In the genomic region with DNA sequence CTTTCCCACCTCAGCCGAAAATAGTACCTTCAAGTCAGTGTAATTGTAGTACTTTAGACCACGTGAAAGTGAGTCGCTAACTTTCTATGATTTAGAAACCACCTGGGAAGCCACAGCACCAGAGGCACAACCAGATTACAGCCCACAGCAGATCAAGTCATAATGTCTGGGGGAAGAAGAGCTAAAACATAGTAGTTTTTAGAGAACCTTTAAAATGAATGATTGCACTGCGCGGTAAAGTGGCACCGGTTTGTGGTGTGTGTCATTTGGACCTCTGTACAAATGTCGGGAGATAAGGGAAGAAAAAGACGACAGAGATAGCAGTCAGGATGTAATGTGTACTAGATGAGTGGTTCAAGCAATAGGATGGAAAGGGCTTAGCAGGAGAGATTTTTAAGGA, we compare ENCODE assay signal across 8 mouse cellular contexts. TPM values are rescaled to one million over a fixed set of nuclear protein-coding genes. Genes with fewer than 3 reads are reported as not detected.
DNase-seq lines count a peak whose midpoint lies in the region; ATAC-seq lines count a peak whose summit lies in the region.

No protein-coding gene starts in this region.

- no peaks in the 10 kb centered on the region for H3K4me1 ChIP-seq in lung, embryonic 16.5 days (replicated peaks; ENCODE audit: control insufficient read depth, insufficient read depth, low read length)
- H3K4me1 ChIP-seq in limb, embryonic 15.5 days = 0 out of 2 replicates have a peak, but pooled peaks cover 4% of the 10 kb centered on the region
- 0 out of 2 replicates have a peak, but pooled peaks cover 3% of the 10 kb centered on the region for H3K4me1 ChIP-seq in stomach, embryonic 14.5 days (ENCODE audit: control insufficient read depth, insufficient read depth, low read length)

- peak overlapping the region; percentile 48 for H3K27ac ChIP-seq in lung, embryonic 16.5 days (ENCODE audit: low read length)
- H3K27ac ChIP-seq in limb, embryonic 15.5 days = no peak overlapping the region
- no peak overlapping the region; the same call in 1 of the 2 replicates for H3K27ac ChIP-seq in stomach, embryonic 14.5 days (ENCODE audit: low read length)

- 10% methylated on average over 8 of the region's 8 CpGs for WGBS in lung, embryonic 16.5 days
- WGBS in limb, embryonic 15.5 days = 8% methylated on average over 8 of the region's 8 CpGs
- WGBS in stomach, embryonic 14.5 days = 5% methylated on average over 8 of the region's 8 CpGs

- peak overlapping the region; percentile 67 for H3K9ac ChIP-seq in lung, embryonic 16.5 days (ENCODE audit: low read length)
- peak overlapping the region; percentile 39 for H3K9ac ChIP-seq in limb, embryonic 15.5 days
- H3K9ac ChIP-seq in stomach, embryonic 14.5 days (replicated peaks; ENCODE audit: low read depth, low read length) = peak overlapping the region; percentile 25; the same call in 1 of the 2 replicates

- peak overlapping the region; percentile 81 for H3K4me2 ChIP-seq in lung, embryonic 16.5 days (ENCODE audit: low read depth, low read length)
- peak overlapping the region; percentile 49 for H3K4me2 ChIP-seq in limb, embryonic 15.5 days
- peak overlapping the region; percentile 62 for H3K4me2 ChIP-seq in stomach, embryonic 14.5 days (replicated peaks; ENCODE audit: low read depth, low read length)

- H3K27me3 ChIP-seq in lung, embryonic 16.5 days (ENCODE audit: control insufficient read depth, insufficient read depth, low read depth, low read length) = no peaks in the 10 kb centered on the region
- H3K27me3 ChIP-seq in limb, embryonic 15.5 days = no peaks in the 10 kb centered on the region
- H3K27me3 ChIP-seq in stomach, embryonic 14.5 days (ENCODE audit: control insufficient read depth, insufficient read depth, low read length) = no peaks in the 10 kb centered on the region

- peak overlapping the region; percentile 69 for H3K4me3 ChIP-seq in lung, embryonic 16.5 days (ENCODE audit: low read length)
- H3K4me3 ChIP-seq in limb, embryonic 15.5 days = peak overlapping the region; percentile 58
- H3K4me3 ChIP-seq in stomach, embryonic 14.5 days (ENCODE audit: low read depth, low read length) = peak overlapping the region; percentile 48

- H3K36me3 ChIP-seq in lung, embryonic 16.5 days (ENCODE audit: control insufficient read depth, insufficient read depth, low read length) = peaks cover 6% of the 10 kb centered on the region; the same call in 1 of the 2 replicates
- H3K36me3 ChIP-seq in limb, embryonic 15.5 days = peaks cover 7% of the 10 kb centered on the region; the same call in 1 of the 2 replicates
- no peaks in the 10 kb centered on the region; the same call in 1 of the 2 replicates for H3K36me3 ChIP-seq in stomach, embryonic 14.5 days (ENCODE audit: control insufficient read depth, insufficient read depth, low read length)

- ATAC-seq in lung, embryonic 16.5 days (ENCODE audit: low read depth) = no peak; the same call in 1 of the 2 replicates
- 0 out of 2 replicates have a peak, but pooled peaks have one; percentile 7 for ATAC-seq in erythroid progenitor cell, adult 5-6 weeks (replicated peaks; ENCODE audit: low FRiP score, poor library complexity, severe bottlenecking)
- no peak for ATAC-seq in limb, embryonic 15.5 days (ENCODE audit: insufficient number of reproducible peaks, low FRiP score, low TSS enrichment, low read depth)
- ATAC-seq in stomach, embryonic 14.5 days (ENCODE audit: insufficient number of reproducible peaks, insufficient read depth, low FRiP score, low read depth) = peak; percentile 8; the same call in 1 of the 2 replicates

- no peak for DNase-seq in lung, adult 18-20 months
- no peak for DNase-seq in urinary bladder, adult 2 months (ENCODE audit: low spot score)
- no peak for DNase-seq in spleen, adult 12 weeks (ENCODE audit: low spot score)
- DNase-seq in kidney, postnatal 36 days = no peak

- H3K9me3 ChIP-seq in lung, embryonic 16.5 days (ENCODE audit: control insufficient read depth, low read length) = no peaks in the 10 kb centered on the region
- H3K9me3 ChIP-seq in limb, embryonic 15.5 days = no peaks in the 10 kb centered on the region
- no peaks in the 10 kb centered on the region for H3K9me3 ChIP-seq in stomach, embryonic 14.5 days (ENCODE audit: control insufficient read depth, low read depth, low read length)

RNA-seq across cellular contexts. Expression of gene Pbdc1, which starts 0.5 kb away (rescaled TPM):
- polyA plus RNA-seq in lung, embryonic 16.5 days (2015; fragmentation: Nextera tagmentation; extraction: Ambion mirVana) = 56.1 and 56.5 TPM in 2 replicates
- 13.7 and 17.6 TPM in 2 replicates for total RNA-seq in erythroid progenitor cell, adult 5-6 weeks (2015; ENCODE audit: low replicate concordance)
- 17.3 and 21.6 TPM in 2 replicates for total RNA-seq in erythroid progenitor cell, adult 5-6 weeks (2017; ENCODE audit: low replicate concordance)
- polyA plus RNA-seq in limb, embryonic 15.5 days (2015; fragmentation: Nextera tagmentation; extraction: Ambion mirVana) = 61.0 and 63.3 TPM in 2 replicates
- 52.7 and 72.2 TPM in 2 replicates for polyA plus RNA-seq in stomach, embryonic 14.5 days (2014; fragmentation: Nextera tagmentation; extraction: Ambion mirVana)
- 11.8 and 12.5 TPM in 2 replicates for polyA plus RNA-seq in urinary bladder, adult 2 months (2012; rRNA removed)

RNA-seq across cellular contexts. Expression of gene Magee1, which starts 40.1 kb away (rescaled TPM):
- polyA plus RNA-seq in lung, embryonic 16.5 days (2015; fragmentation: Nextera tagmentation; extraction: Ambion mirVana) = 15.3 and 15.5 TPM in 2 replicates
- 0.42 TPM in 1 of 2 replicates, not detected in the other for total RNA-seq in erythroid progenitor cell, adult 5-6 weeks (2015; ENCODE audit: low replicate concordance)
- 0.77 TPM in 1 of 2 replicates, not detected in the other for total RNA-seq in erythroid progenitor cell, adult 5-6 weeks (2017; ENCODE audit: low replicate concordance)
- 24.7 and 25.9 TPM in 2 replicates for polyA plus RNA-seq in limb, embryonic 15.5 days (2015; fragmentation: Nextera tagmentation; extraction: Ambion mirVana)
- 14.6 and 16.2 TPM in 2 replicates for polyA plus RNA-seq in stomach, embryonic 14.5 days (2014; fragmentation: Nextera tagmentation; extraction: Ambion mirVana)
- 9.8 and 10.7 TPM in 2 replicates for polyA plus RNA-seq in urinary bladder, adult 2 months (2012; rRNA removed)

Comparison
In these comparisons a context has a peak if more than half of its experiments do, and no peak if none do; other contexts are left out.
1. ATAC-seq: peak in erythroid progenitor cell, adult 5-6 weeks (single experiment) and stomach, embryonic 14.5 days (single experiment); none in lung, embryonic 16.5 days (single experiment) and limb, embryonic 15.5 days (single experiment).
2. Peak in every context shown above with its lines, with median percentiles within 50 percentile points of each other: H3K4me2 ChIP-seq, H3K4me3 ChIP-seq and H3K9ac ChIP-seq.